Comparison of ENCODE assay signal across 10 mouse cellular contexts in genomic region chr11:63173604-63174003, GRCm38 (mm10). TPM values are rescaled to one million over a fixed set of nuclear protein-coding genes. Genes with fewer than 3 reads are reported as not detected.
A peak's percentile ranks its signal among the peaks of the same experiment; 100 is the strongest.
DNase-seq lines count a peak whose midpoint lies in the region; ATAC-seq and TF ChIP-seq lines count a peak whose summit lies in the region.
"Had no signal": no experiment of that assay in that cellular context is flagged by ENCODE, and none has a peak within 500 bp of the region (broad histone marks: within the 10 kb centered on the region; RNA-seq: fewer than 3 reads in every experiment).

No protein-coding gene starts in this region.

- no peaks in the 10 kb centered on the region for H3K27me3 ChIP-seq in heart, embryonic 12.5 days (replicated peaks)
- no peaks in the 10 kb centered on the region for H3K27me3 ChIP-seq in C2C12 (ENCODE audit: control insufficient read depth, insufficient read depth, insufficient read length)
- no peaks in the 10 kb centered on the region for H3K27me3 ChIP-seq in cerebellum, adult 2 months (ENCODE audit: control insufficient read depth, insufficient read depth, low read length)
- H3K27me3 ChIP-seq: limb, embryonic 15.5 days had no signal

- H3K9ac ChIP-seq in heart, embryonic 12.5 days = no peak overlapping the region
- H3K9ac ChIP-seq: hindbrain, embryonic 15.5 days; limb, embryonic 15.5 days had no signal

- no peak overlapping the region for H3ac ChIP-seq in C2C12 (ENCODE audit: control insufficient read depth, insufficient read length, low read depth)

- H3K79me2 ChIP-seq in C2C12 (ENCODE audit: control insufficient read depth, insufficient read depth) = no peaks in the 10 kb centered on the region

- ATAC-seq in heart, embryonic 12.5 days (ENCODE audit: insufficient number of reproducible peaks, low FRiP score) = no peak

- H3K4me1 ChIP-seq in heart, embryonic 12.5 days (replicated peaks) = peaks cover 12% of the 10 kb centered on the region; the same call in 1 of the 2 replicates
- H3K4me1 ChIP-seq in cerebellum, adult 2 months (ENCODE audit: control insufficient read depth, insufficient read depth, low read length) = no peaks in the 10 kb centered on the region
- H3K4me1 ChIP-seq: hindbrain, embryonic 15.5 days had no signal

- TF ChIP-seq POLR2A in cerebellum, adult 2 months (IDR thresholded peaks at IDR 0.05; ENCODE audit: borderline replicate concordance, insufficient read depth, low read length) = no peak

- TF ChIP-seq CTCF in C2C12 (IDR thresholded peaks at IDR 0.05; ENCODE audit: control insufficient read depth, insufficient read depth, insufficient read length) = no peak
- TF ChIP-seq CTCF in cerebellum, adult 2 months (IDR thresholded peaks at IDR 0.05; ENCODE audit: borderline replicate concordance, insufficient read depth, low read depth, low read length) = no peak

- H3K9me3 ChIP-seq in heart, embryonic 12.5 days (replicated peaks) = no peaks in the 10 kb centered on the region
- H3K9me3 ChIP-seq: hindbrain, embryonic 15.5 days; limb, embryonic 15.5 days had no signal

- no peaks in the 10 kb centered on the region for H3K36me3 ChIP-seq in heart, embryonic 12.5 days
- no peaks in the 10 kb centered on the region for H3K36me3 ChIP-seq in C2C12 (ENCODE audit: control insufficient read depth, insufficient read depth)
- H3K36me3 ChIP-seq: hindbrain, embryonic 15.5 days; limb, embryonic 15.5 days had no signal

- no peaks in the 10 kb centered on the region for H3K79me3 ChIP-seq in C2C12 (ENCODE audit: low read depth)

- no peak overlapping the region for H3K4me2 ChIP-seq in heart, embryonic 12.5 days
- H3K4me2 ChIP-seq: hindbrain, embryonic 15.5 days; limb, embryonic 15.5 days had no signal

- H3K27ac ChIP-seq in heart, embryonic 12.5 days (ENCODE audit: poor library complexity, severe bottlenecking) = no peak overlapping the region
- H3K27ac ChIP-seq in cerebellum, adult 2 months (ENCODE audit: insufficient read depth, low read length) = no peak overlapping the region
- H3K27ac ChIP-seq: hindbrain, embryonic 15.5 days; limb, embryonic 15.5 days had no signal

- 55% methylated on average over 5 of the region's 5 CpGs for WGBS in heart, embryonic 12.5 days
- whole genome bisulfite sequencing in cerebellum, adult 2 months = 19% methylated on average over 5 of the region's 5 CpGs

- H3K4me3 ChIP-seq in heart, embryonic 12.5 days = no peak overlapping the region
- H3K4me3 ChIP-seq in C2C12 (ENCODE audit: insufficient read depth, poor library complexity, severe bottlenecking) = no peak overlapping the region
- H3K4me3 ChIP-seq in cerebellum, adult 2 months (replicated peaks; ENCODE audit: insufficient read depth, low read depth, low read length) = no peak overlapping the region
- H3K4me3 ChIP-seq: hindbrain, embryonic 15.5 days; limb, embryonic 15.5 days had no signal

- intact Hi-C loops in heart, postnatal 25 days (cut with DNase I) = loop anchor here (5.0 kb wide), 1 partner anchor 431 kb away; no protein-coding TSS in a partner anchor

- DNase-seq in heart, adult 18-20 months = peak; percentile 36 to 64
- DNase-seq in cerebellum, adult 2 months = peak; percentile 42 to 66
- DNase-seq in heart, postnatal 25 days (ENCODE audit: low spot score) = peak; percentile 24
- no peak for DNase-seq in embryo, embryonic 10.5 days (ENCODE audit: low spot score)
- no peak for DNase-seq in urinary bladder, adult 2 months (ENCODE audit: low spot score)
- no peak for DNase-seq in frontal cortex, postnatal 25 days (ENCODE audit: low spot score in 2 of 2)

TF ChIP-seq in C2C12, 6 proteins besides CTCF, POLR2A, EP300 and RAD21:
- no peak for TF ChIP-seq MYOG (IDR thresholded peaks at IDR 0.05; ENCODE audit: control insufficient read depth, extremely low read depth, insufficient read length)
- TF ChIP-seq MAX (IDR thresholded peaks at IDR 0.05) = peak; percentile 72
- no peak for TF ChIP-seq FOSL1 (IDR thresholded peaks at IDR 0.05; ENCODE audit: insufficient read depth, low read length, poor library complexity, severe bottlenecking)
- TF ChIP-seq USF1 (IDR thresholded peaks at IDR 0.05; ENCODE audit: low read depth) = peak; percentile 63
- peak; percentile 89 for TF ChIP-seq MYOD1 (IDR thresholded peaks at IDR 0.05; ENCODE audit: control insufficient read depth, insufficient read length, low read depth)
- no peak for TF ChIP-seq CEBPB (IDR thresholded peaks at IDR 0.05; ENCODE audit: low read depth)

RNA-seq across cellular contexts. Expression of gene Pmp22, which starts 44.8 kb away (rescaled TPM):
- total RNA-seq in heart, adult 18-20 months (2021) = 10 to 100 TPM; 37.4 to 40.8 TPM
- 67.8 and 72.8 TPM in 2 replicates for polyA plus RNA-seq in heart, embryonic 12.5 days (2016; fragmentation: Nextera tagmentation; extraction: Ambion mirVana)
- polyA plus RNA-seq in C2C12 (2012; fragmentation: generic; extraction: Trizol) = 56.7 TPM
- polyA plus RNA-seq in cerebellum, adult 2 months (2012; rRNA removed) = 52.5 and 60.8 TPM in 2 replicates
- 10 to 100 TPM; 55.9 to 63.6 TPM for total RNA-seq in heart, postnatal 25 days (2021)
- 57.0 and 116 TPM in 2 replicates for polyA plus RNA-seq in urinary bladder, adult 2 months (2012; rRNA removed)

Comparison
In these comparisons a context has a peak if more than half of its experiments do, and no peak if none do; other contexts are left out.
1. DNase-seq: peak in heart, adult 18-20 months (2 of 2), cerebellum, adult 2 months (2 of 2) and heart, postnatal 25 days (single experiment); none in embryo, embryonic 10.5 days (single experiment), urinary bladder, adult 2 months (single experiment) and frontal cortex, postnatal 25 days (0 of 2).